Mouse (Mus musculus): ENCODE measurements around the gene Birc5.

- TF ChIP-seq USF1 (IDR thresholded peaks at IDR 0.05; ENCODE audit: low read depth) (no peak), POLR2A (IDR thresholded peaks at IDR 0.05; ENCODE audit: insufficient read length, low read depth) (peak; percentile 25)
Observed at GRCm38 (mm10) chr11:117824060-117824969, 24.7 kb upstream of the Birc5 start.
